Mouse (Mus musculus) neural tube, embryonic 14.5 days (tissue): ENCODE data around the gene Larp6. TPM values are rescaled to one million over a fixed set of nuclear protein-coding genes. Genes with fewer than 3 reads are reported as not detected.

Experiments used
- polyA plus RNA-seq: library from polyadenylated mRNA; unstranded; fragments of >200 nt; fragmentation: Nextera tagmentation; extraction: Ambion mirVana; gene quantifications from 2 replicates; pipeline ENCODE4 v1.2.1, GENCODE M21; 2014

Larp6 gene
- polyA plus RNA-seq, 1 experiment from 2014 or later, result 22.4 TPM

Other genes starting within 250 kb of the Larp6 start
- 9.0 and 12.8 TPM in 2 replicates for gene Thsd4, start 190.9 kb upstream of the Larp6 start, polyA plus RNA-seq
- gene Lrrc49, start 24.8 kb upstream of the Larp6 start, polyA plus RNA-seq, result 84.0 and 91.0 TPM in 2 replicates
- gene Uaca, start 81.6 kb downstream of the Larp6 start, polyA plus RNA-seq, result 4.8 and 11.5 TPM in 2 replicates